ENCODE assay signal across 8 mouse cellular contexts in the genomic region with DNA sequence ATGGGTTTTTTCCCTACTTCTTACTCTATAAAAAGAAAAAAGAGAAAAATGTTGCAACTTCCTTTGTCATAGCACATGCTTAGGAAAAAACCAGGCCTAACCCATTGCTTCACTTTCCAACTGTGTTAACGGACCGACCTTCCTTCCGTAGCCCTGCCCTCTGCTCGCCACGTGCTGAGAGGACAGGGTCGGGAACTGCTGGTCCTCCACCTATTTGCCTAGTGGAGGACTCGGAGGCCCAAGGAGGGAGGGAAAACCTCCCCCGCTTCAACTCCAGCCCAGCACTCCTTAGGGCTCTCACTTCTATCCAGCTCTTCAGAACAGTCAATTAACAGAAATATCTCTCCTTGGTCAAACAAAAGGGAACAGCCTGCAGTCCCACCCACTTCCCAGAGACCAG. TPM values are rescaled to one million over a fixed set of nuclear protein-coding genes. Genes with fewer than 3 reads are reported as not detected.
DNase-seq lines count a peak whose midpoint lies in the region; ATAC-seq and TF ChIP-seq lines count a peak whose summit lies in the region.

No protein-coding gene starts in this region.

- ATAC-seq in liver, embryonic 12.5 days, result peak; percentile 32; the same call in 1 of the 2 replicates
- ATAC-seq in stomach, postnatal 0 days (ENCODE audit: low FRiP score, low TSS enrichment), result peak; percentile 76

- peak overlapping the region; percentile 29 for H3K4me2 ChIP-seq in liver, embryonic 12.5 days
- 0 out of 2 replicates have a peak overlapping the region, but pooled peaks have one; percentile 8 for H3K4me2 ChIP-seq in stomach, postnatal 0 days (replicated peaks; ENCODE audit: low read depth)

- no peak for TF ChIP-seq CTCF in spleen, adult 2 months (IDR thresholded peaks at IDR 0.05; ENCODE audit: extremely low read depth, insufficient read depth, insufficient read length, insufficient replicate concordance)
- TF ChIP-seq CTCF in stomach, postnatal 0 days (IDR thresholded peaks at IDR 0.05; ENCODE audit: low read depth), result no peak

- WGBS in spleen, adult 2 months, result 33% methylated on average over 8 of the region's 8 CpGs
- 12% methylated on average over 8 of the region's 8 CpGs for WGBS in liver, embryonic 12.5 days (ENCODE audit: insufficient replicate concordance)
- 28% methylated on average over 8 of the region's 8 CpGs for WGBS in stomach, postnatal 0 days

- TF ChIP-seq POLR2A in spleen, adult 2 months (IDR thresholded peaks at IDR 0.05; ENCODE audit: low read depth, low read length), result no peak

- no peaks in the 10 kb centered on the region for H3K9me3 ChIP-seq in liver, embryonic 12.5 days (replicated peaks)
- H3K9me3 ChIP-seq in stomach, postnatal 0 days (ENCODE audit: control insufficient read depth, low read length), result no peaks in the 10 kb centered on the region

- no peak for TF ChIP-seq EP300 in stomach, postnatal 0 days (optimal IDR thresholded peaks at IDR 0.05)

- H3K4me3 ChIP-seq in spleen, adult 2 months (ENCODE audit: extremely low read depth, insufficient read depth, insufficient read length), result no peak overlapping the region
- H3K4me3 ChIP-seq in liver, embryonic 12.5 days, result no peak overlapping the region
- H3K4me3 ChIP-seq in stomach, postnatal 0 days (ENCODE audit: low read depth, low read length), result no peak overlapping the region

- H3K36me3 ChIP-seq in spleen, adult 2 months (ENCODE audit: control insufficient read depth, insufficient read depth, low read length), result no peaks in the 10 kb centered on the region
- H3K36me3 ChIP-seq in liver, embryonic 12.5 days, result no peaks in the 10 kb centered on the region
- no peaks in the 10 kb centered on the region for H3K36me3 ChIP-seq in stomach, postnatal 0 days (ENCODE audit: control insufficient read depth, insufficient read depth, low read length)

- no peaks in the 10 kb centered on the region for H3K27me3 ChIP-seq in spleen, adult 2 months (ENCODE audit: control insufficient read depth, insufficient read depth, low read length)
- H3K27me3 ChIP-seq in liver, embryonic 12.5 days (replicated peaks), result no peaks in the 10 kb centered on the region
- H3K27me3 ChIP-seq in stomach, postnatal 0 days (ENCODE audit: control insufficient read depth, insufficient read depth, low read length), result no peaks in the 10 kb centered on the region

- intact Hi-C loops in heart, postnatal 36 days (cut with DNase I), result no loop called here

- peak overlapping the region; percentile 28; the same call in 1 of the 2 replicates for H3K27ac ChIP-seq in spleen, adult 2 months (ENCODE audit: insufficient read depth, low read length)
- H3K27ac ChIP-seq in liver, embryonic 12.5 days, result peak overlapping the region; percentile 62
- peak overlapping the region; percentile 3; the same call in 1 of the 2 replicates for H3K27ac ChIP-seq in stomach, postnatal 0 days (replicated peaks)

- no peak overlapping the region for H3K9ac ChIP-seq in liver, embryonic 12.5 days
- H3K9ac ChIP-seq in stomach, postnatal 0 days (ENCODE audit: low read length), result no peak overlapping the region

- peaks cover 24% of the 10 kb centered on the region; the same call in 1 of the 2 replicates for H3K4me1 ChIP-seq in spleen, adult 2 months (ENCODE audit: control insufficient read depth, insufficient read depth, insufficient read length)
- H3K4me1 ChIP-seq in liver, embryonic 12.5 days, result peaks cover 87% of the 10 kb centered on the region
- peaks cover 30% of the 10 kb centered on the region for H3K4me1 ChIP-seq in stomach, postnatal 0 days (replicated peaks; ENCODE audit: control insufficient read depth, insufficient read depth)

- no peak for DNase-seq in spleen, adult 2 months (ENCODE audit: low read depth in 1 of 2, low spot score in 2 of 2)
- DNase-seq in spleen, adult 12 weeks (ENCODE audit: low spot score), result no peak
- DNase-seq in heart, postnatal 36 days, result peak; percentile 57 to 58
- DNase-seq in stomach, postnatal 0 days (ENCODE audit: low spot score), result peak; percentile 74
- DNase-seq in spleen, postnatal 14 days (ENCODE audit: low spot score in 2 of 2), result no peak
- no peak for DNase-seq in MN1 (ENCODE audit: low spot score)
- no peak for DNase-seq in testis, postnatal 10 days (ENCODE audit: low spot score)

RNA-seq across cellular contexts. Expression of gene Mapkapk2, which starts 13.3 kb away (rescaled TPM):
- polyA plus RNA-seq in spleen, adult 2 months (2012; rRNA removed), result 55.3 and 72.5 TPM in 2 replicates
- total RNA-seq in heart, postnatal 36 days (2021), result 100 to 1,000 TPM; 292 to 300 TPM
- 25.7 and 27.0 TPM in 2 replicates for polyA plus RNA-seq in liver, embryonic 12.5 days (2016; fragmentation: Nextera tagmentation; extraction: Ambion mirVana)
- polyA plus RNA-seq in stomach, postnatal 0 days (2015; fragmentation: Nextera tagmentation; extraction: Ambion mirVana), result 34.6 and 35.4 TPM in 2 replicates

RNA-seq across cellular contexts. Expression of gene Dyrk3, which starts 53.9 kb away (rescaled TPM):
- 3.6 and 4.6 TPM in 2 replicates for polyA plus RNA-seq in spleen, adult 2 months (2012; rRNA removed)
- total RNA-seq in heart, postnatal 36 days (2021), result under 1 TPM; 0.14 to 0.33 TPM
- polyA plus RNA-seq in liver, embryonic 12.5 days (2016; fragmentation: Nextera tagmentation; extraction: Ambion mirVana), result 17.6 and 17.7 TPM in 2 replicates
- 1.4 TPM in 2 replicates for polyA plus RNA-seq in stomach, postnatal 0 days (2015; fragmentation: Nextera tagmentation; extraction: Ambion mirVana)

Comparison
In these comparisons a context has a peak if more than half of its experiments do, and no peak if none do; other contexts are left out.
1. DNase-seq: peak in heart, postnatal 36 days (2 of 2) and stomach, postnatal 0 days (single experiment); none in spleen, adult 2 months (0 of 2), spleen, adult 12 weeks (single experiment), spleen, postnatal 14 days (0 of 2), MN1 (single experiment) and testis, postnatal 10 days (single experiment).
2. H3K27ac ChIP-seq: peak in every context shown above with its lines; median percentile 62 in liver, embryonic 12.5 days; 28 in spleen, adult 2 months; 3 in stomach, postnatal 0 days.